Mouse (Mus musculus) G1E-ER4 (cell line): Measurements from ENCODE around the gene Arih2. TPM values are rescaled to one million over a fixed set of nuclear protein-coding genes. Genes with fewer than 3 reads are reported as not detected.

Experiments
- GATA1 ChIP-seq: IDR thresholded peaks from one replicate; pipeline ENCODE4 v1.8.0; 2012; ENCODE audit warnings: low read length, inconsistent platforms
- polyA plus RNA-seq: library from polyadenylated mRNA; stranded (reverse); fragments of >175 nt; gene quantifications from 2 replicates; pipeline ENCODE4 v1.2.3, GENCODE M21; 2012

Gene Arih2
- polyA plus RNA-seq, 1 experiment = 161 TPM

DNA sequence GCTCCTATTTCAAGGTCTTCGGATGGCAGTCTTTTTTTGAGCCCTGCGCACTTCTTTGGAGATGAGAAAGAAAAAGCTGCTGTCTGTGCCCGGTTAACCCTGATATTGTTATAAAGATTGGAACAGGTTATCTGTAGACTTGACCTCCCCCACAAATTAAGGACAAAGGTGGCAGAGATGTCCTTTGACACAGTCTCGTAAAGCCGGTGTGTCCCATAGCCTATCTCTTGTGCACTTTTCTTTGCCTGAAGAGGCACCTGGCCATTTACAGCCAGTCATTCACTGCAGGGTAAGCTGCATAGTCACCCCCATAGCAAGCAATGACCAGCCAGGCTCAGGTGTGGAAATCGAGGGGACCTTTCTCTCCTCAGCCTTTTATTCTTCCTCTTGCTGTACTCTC is 13.5 kb upstream of the Arih2 start:
- no peak for TF ChIP-seq GATA1

DNA sequence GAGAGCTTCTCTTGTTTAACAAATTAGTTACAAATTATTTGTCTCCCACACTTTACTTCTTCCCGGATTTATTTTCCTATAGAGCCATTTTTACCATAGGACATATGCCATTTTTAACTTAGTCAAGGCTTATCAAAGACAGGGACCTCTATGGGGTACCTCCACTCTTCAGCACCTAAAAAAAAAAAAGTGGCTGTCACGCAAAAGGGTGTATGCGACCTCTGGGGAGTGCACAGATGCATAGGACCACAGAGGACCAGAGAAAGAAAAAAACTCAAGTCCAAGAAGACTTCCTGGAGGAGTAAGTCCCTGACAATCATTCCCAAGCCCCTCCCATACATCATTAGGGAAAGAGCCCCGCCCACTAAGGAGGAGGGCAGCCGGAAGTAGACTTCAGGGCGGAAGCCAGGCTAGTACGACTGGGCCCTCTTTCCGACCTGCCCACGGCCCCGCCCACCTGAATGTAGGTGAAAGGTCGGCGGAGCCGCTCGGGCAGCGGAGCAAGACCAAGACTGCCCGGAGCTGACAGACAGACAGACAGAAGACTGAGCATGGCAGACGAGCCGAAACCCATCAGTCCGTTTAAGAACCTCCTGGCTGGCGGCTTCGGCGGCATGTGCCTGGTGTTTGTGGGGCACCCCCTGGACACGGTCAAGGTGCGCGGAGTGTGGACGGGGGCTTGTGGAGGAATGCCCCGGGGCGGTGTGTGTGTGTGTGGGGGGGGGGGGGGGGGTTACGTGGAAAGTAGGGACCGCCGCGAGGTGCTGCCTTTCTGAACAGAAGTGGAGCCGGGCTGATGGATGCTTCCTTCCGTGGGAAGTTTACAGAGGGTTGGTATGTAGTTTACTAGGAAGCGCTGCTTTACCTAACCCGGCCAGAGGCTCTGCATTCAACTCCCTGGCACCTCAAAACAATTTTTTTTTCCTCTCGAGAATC is 12.8 kb upstream of the Arih2 start, which contains the start of gene Slc25a20:
Slc25a20 (plus strand) TSS at position 412 of the 936 bp plus-strand sequence.
- TF ChIP-seq GATA1 = no peak

DNA sequence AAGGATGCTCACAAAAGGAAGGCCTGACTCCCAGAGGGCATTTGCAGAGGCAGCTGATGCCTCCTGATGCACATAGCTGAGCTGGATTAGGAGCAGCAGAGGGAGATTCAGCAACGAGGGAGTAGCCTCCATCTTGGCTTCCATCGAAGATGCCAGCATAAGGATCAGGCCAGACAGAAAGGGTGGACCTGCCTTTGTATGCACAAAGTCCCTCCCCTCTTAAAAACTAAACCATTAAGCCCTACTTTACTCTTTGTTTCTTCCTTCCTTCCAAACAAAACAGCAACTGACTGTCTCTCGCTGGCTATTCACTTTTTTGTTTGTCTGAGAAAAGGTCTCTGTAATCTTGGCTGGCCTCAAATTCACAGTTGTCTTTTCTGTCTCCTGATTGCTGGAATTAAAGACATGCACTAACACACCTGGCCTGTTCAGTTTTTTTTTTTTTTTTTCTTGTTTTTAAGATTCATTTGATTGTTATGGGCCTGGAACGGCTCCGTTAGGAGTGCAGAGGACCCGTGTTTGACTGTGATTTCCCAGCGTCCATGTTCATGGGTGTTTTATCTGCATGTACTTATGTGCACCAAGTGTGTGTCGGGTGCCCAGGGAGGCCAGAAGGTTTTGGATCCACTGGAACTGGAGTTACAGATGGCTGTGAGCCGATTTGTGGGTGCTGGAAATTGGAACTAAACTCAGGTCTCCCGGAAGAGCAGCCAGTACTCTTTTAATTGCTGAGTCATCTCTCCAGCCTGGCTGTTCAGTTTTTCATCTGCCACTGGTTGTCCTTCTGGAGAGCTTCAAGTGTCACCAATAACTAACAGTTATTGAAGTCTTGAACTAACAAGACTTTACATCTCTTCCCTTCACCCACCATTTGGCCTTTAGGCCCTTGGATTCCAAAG is 5.6 kb upstream of the Arih2 start:
- TF ChIP-seq GATA1 = no peak

DNA sequence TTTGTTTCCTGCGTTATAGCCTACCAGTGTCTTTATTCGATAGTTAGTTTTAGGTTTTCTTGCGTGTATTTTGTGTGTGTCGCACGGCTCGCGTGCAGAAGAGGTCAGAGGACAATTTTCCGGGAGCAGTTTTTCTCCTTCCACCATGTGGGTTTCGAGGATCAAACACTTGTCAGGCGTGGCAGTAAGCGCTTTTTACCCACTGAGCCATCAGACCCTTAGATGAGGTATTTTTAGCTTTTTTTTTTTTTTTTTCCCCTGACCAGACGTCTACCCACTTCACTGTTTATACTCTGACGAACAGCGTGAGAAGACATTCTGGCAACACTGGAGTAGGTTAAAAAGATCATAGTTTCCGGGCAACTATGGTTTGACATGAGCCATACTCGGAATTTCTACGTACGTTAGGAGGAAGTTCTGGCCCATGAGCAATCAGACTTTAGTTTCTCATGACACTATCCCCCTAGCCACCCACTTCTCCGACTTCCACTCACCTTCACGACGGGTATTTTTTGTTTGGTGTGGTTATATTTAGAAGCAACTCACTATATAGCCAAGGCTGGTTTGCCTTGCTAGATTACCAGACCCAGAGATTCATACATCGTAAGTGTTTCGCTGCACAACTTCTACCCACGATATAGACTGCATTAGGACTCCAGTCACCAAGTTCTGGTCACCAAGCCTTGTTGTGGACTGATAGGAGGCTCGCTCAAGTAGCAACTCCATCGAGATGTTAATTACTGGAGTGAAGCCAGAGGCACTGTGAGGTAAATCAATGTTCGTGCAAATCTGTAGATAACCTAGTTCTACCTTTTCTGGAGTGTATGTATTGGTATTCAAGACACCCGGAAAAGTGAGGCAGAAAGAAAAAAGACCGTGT is 615 bp upstream of the Arih2 start:
- no peak for TF ChIP-seq GATA1

DNA sequence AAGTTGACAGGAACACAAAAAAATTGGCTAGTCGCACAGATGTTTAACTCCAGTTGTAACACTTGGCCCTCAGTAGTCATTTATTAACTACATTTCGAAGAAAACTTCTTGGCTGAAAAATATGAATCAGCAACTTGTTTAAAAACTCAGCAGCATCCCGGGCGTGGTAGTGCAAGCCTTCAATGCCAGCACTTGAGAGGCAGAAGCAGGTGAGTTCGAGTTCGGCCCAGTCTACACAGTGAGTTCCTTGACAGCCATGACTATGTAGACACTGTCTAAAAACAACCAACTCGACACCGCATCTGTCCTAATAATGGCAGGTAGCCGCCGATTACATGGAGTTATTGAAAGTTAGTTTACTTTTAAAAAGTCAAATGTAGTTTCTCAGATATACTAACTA is 1.0 kb downstream of the Arih2 start:
- TF ChIP-seq GATA1 = no peak

DNA sequence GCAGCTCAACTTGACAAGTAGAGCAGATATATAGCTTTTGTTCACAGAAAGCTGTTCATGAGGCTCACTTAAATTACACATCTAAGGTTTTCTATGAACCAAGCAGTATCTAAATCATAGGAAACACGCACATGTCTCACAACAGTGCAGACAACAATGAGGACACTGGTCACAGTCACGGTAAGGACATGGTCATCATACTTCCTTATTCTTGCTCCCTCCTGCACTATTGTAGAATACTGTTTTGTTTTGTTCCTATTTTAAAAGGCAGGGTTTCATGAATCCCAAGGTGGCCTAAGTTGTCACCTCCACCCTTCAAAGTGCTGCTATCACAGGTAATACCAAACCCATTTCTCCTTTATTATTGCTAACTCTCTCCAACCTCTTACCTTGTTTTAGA is 9.4 kb downstream of the Arih2 start:
- no peak for TF ChIP-seq GATA1

DNA sequence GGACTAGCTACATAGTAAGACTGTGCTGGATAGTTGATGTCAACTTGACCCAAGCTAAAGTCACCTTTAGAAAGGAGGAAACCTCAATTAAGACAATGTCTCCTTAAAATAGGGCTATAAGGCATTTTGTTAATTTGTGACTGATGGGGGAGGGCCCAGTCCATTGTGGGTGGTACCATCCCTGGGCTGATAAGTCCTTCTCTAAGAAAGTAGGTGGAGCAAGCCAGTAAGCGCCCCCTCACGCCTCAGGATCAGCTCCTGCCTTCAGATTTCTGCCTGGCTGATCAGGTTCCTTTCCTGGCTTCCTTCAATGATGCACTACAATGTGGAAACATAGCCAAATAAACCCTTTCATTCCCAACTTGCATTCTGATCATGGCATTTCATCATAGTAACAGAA is 13.8 kb downstream of the Arih2 start:
- TF ChIP-seq GATA1 = no peak

DNA sequence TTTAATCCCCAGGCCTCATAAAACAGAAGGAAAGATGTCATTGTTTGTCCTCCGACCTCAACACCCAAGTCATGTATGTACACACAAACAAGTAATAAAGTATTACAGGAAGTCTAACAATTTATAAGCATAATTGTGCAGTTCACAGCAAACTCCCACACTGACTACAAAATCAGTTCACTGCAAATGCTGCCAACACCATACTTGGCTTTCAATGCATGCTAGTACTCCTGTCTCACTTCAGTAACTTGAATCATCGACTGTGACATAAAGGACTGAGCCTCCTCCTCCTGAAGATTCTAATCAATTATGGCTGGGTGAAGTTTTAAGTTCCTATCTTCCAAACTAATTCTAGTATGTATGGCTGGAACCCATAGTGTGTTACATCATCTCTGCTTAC is 15.3 kb downstream of the Arih2 start:
- TF ChIP-seq GATA1 = no peak

DNA sequence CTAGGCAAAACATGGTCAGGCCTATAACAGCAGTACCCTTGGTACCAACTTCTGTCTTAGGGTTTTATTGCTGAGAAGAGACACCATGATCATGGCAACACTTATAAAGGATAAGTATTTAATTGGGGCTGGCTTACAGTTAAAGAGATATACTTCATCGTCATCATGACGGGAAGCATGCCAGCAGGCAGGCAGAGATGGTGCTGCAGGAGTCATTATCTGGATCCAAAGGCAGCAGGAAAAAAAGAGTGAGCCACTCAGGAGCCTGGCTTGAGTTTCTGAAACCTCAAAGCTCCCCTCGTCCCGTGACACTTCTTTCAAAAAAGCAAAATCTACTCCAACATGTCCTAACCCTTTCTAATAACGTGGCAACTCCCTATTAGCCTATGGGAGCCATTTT is 16.8 kb downstream of the Arih2 start:
- no peak for TF ChIP-seq GATA1

DNA sequence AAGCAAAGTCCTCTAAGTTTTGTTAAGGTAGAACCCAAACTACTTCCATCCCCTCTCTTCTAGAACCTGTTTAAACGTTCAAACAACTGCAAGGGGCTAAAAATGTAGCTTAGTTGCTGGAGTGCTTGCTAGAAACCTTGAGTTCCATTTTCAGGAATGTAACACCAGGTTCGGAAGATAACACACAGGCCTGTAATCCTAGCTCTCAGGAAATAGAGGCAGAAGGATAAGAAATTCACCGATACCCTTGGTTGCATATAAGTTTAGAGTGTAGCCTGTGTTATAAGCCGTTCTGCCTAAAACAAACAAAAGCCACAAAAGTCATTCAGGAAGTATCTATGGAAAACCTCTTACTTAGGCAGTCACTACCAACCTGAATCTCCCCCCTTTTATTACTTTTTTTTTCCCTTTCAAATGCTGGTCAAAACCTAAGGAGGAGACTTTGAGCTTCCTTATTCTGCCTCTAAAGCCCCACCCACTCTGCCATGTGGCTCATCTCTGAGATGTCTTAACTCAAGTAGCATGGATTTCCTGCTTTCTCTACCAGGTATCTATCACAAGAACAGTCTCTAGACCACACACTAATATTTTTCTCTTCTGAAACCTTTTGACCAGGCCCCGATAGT is 17.4 kb downstream of the Arih2 start:
- no peak for TF ChIP-seq GATA1

DNA sequence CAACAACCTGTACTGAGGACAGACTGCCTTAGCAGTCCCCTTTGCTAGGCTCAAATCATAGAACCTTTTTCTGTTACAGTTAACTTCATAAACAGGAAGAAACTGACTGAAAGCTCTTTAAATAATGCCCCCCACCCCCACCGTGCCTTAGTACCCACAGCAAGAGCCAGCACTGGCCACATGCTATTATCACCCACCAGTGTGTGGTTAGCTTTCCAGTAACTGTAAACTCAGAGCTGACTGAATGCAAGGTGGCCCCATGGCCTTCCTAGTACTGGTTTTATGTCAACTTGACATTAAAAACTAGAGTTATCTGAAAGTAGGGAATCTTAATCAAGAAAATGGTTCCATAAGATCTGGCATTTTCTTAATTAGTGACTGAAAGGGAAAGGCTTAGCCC is 18.5 kb downstream of the Arih2 start:
- no peak for TF ChIP-seq GATA1

DNA sequence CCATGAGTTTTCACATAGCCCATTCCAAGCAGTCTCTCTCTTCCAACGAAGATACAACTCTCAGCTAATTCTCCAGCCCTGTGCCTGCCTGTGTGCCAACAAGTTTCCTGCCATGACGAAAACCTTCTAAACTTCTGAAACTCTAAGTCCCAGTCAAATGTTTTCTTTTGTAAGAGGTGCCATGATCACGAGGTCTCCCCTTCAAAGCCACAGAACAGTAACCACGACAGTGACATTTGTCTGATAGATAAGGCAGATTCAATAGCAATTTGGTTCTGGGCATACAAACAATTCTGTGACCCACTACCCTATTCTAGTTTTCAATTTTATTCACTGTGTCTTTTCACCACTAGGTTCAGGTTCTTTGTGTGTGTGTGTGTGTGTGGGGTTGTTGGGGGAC is 21.0 kb downstream of the Arih2 start:
- no peak for TF ChIP-seq GATA1

DNA sequence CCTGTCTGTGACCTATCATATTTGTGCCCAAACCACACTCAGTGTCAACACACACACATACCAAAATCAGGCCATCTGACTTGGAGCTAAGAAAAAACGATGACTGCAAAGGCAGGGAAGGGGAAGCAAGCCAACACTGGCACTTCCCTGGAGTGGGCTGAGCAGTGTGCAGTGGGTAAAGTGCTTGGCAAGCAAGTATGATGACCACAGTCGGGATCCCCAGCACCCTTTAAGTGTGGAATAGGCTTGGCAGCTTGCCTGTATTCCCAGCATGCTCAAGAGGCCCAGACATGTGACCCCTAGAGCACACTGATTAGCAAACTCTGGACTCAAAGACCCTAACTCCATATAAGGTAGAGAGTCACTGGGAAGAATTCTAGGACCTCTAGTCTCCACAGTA is 22.7 kb downstream of the Arih2 start:
- TF ChIP-seq GATA1 = no peak

DNA sequence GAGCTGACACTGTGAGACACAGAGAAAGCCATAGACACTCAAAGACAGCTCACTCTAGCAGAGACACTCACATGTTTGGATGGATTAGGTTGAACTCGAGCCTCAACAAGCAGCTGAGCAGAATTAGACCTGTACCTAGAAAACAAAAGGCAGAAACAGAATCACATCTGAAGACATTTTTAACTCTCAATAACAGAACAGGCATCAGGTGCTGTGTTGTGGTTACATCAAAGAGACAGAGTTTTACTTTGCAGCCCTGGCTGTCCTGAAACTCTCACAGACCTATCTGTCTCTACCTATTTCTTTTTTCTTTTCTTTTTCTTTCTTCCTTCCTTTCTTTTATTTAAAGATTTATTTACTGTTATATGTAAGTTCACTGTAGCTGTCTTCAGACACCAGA is 31.9 kb downstream of the Arih2 start:
- no peak for TF ChIP-seq GATA1

DNA sequence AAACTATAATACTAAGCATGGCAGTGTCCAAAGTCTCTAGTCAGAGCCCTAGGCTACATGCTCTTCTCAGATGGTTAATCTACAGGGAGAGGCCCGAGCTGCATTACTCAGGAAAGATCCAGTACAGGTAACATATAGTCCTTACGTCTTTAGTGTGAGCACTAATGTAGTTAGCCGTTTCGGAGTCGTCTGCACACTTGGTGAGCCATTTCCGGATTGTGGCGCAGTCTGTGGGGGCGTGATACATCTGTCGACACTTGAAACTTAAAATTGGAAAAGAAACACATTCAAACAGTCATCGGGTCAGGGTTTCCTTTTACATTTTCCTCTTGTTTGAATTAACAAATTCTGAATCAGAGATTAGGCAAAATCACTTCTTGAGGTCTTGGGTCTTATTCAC is 37.7 kb downstream of the Arih2 start:
- no peak for TF ChIP-seq GATA1
